Mouse (Mus musculus): ENCODE results near the gene Chst11.

DNA sequence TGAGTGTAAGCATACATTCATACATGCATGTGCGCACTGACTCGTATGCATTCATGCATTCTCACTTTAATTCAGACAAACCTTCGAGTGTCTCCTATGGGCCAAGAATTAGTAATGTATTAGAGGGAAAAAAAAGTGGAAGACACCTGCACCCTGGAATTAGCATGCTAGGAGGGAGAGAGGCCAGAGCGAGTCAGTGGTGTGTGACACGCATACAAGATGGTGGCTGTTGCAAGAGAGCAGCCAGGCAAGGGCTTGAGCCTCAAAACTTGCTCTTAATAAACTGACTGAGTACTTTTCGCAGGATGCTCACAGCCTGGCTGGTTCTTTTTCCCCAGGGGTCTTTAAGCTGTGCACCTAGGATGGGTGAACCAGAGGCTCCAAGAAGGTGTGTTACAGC is 199.8 kb downstream of the Chst11 start:
- TF ChIP-seq GATA1 (IDR thresholded peaks at IDR 0.05; ENCODE audit: borderline replicate concordance, low read length) (no peak), FLI1 (IDR thresholded peaks at IDR 0.05; ENCODE audit: low read length) (no peak)

Data from megakaryocyte, embryonic 14.5 days (primary cell).